Mouse (Mus musculus): Measurements from ENCODE around the gene Slc2a3. TPM values are rescaled to one million over a fixed set of nuclear protein-coding genes. Genes with fewer than 3 reads are reported as not detected.

The Slc2a3 gene
- polyA plus RNA-seq, 1 experiment from 2014 or later, result 10.3 TPM

DNA sequence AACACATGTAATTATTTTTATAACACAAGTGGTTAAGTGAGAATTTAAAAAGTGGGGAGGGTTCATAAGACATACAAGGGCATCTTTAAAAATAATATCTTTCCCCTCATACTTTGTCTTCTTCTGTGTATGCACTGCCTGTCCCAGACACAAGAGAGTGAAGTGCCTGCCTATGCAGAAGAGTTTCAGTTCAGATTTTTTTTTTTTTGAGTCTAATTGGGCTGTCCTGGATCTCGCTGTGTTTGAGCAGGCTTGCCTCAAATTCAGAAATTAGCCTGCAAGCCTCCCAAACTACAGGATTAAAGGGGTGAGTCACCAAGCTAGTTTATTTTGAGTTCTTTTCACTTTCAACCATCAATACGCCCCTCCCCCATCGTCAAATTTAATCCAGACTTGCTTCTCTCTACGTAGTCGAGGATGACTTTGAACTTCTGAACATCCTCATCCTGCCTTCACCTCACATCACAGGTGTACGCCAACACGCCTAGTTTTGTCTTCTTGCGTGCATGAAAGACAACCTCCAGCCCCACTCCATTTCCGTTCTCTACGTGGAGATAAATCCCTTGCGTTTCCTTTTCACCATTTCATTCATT lies 8.7 kb upstream of the Slc2a3 start:
- peak overlapping the region; percentile 60 to 98 for H3K4me3 ChIP-seq (ENCODE audit: control insufficient read depth in 1 of 2, insufficient read depth in 1 of 2, low read depth in 1 of 2, low read length in 2 of 2)
- ATAC-seq (ENCODE audit: insufficient number of reproducible peaks, insufficient read depth, low FRiP score, low read depth), result no peak
- WGBS, result under 1% methylated on average over 11 of the region's 11 CpGs

DNA sequence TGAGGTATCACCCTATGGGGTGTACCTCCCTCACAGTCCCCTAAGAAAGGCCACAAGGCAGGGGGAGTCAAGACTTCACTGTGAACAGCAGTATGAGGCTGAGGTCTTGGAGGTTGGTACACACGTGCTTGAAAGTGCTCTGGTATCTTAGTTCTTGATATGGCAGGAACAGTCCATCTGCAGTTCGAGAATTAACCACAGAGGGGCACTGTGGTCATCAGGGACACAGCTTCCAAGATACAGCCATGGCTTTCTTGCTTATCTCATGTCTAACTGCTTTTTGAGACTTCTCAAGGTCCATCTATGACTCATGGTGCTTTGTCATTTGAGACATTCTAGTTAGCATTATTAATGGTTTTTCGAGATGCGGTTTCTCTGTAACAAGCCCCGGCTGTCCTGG lies 3.0 kb upstream of the Slc2a3 start:
- Histone ChIP-seq H3K36me3 (ENCODE audit: control insufficient read depth, insufficient read depth, low read length) (no peaks in the 10 kb centered on the region), H3K4me3 (ENCODE audit: control insufficient read depth in 1 of 2, insufficient read depth in 1 of 2, low read depth in 1 of 2, low read length in 2 of 2) (no peak overlapping the region), H3K9ac (ENCODE audit: low read length) (no peak overlapping the region), H3K4me2 (ENCODE audit: low read length) (no peak overlapping the region), H3K27me3 (ENCODE audit: control insufficient read depth, insufficient read depth, low read length) (no peaks in the 10 kb centered on the region), H3K27ac (replicated peaks in 1 of 2; ENCODE audit: control insufficient read depth in 1 of 2, insufficient read depth in 1 of 2, low read depth in 2 of 2, low read length in 2 of 2) (no peak overlapping the region), H3K9me3 (ENCODE audit: control insufficient read depth, low read length) (no peaks in the 10 kb centered on the region), H3K4me1 (ENCODE audit: control insufficient read depth in 2 of 2, insufficient read depth in 2 of 2, low read length in 2 of 2) (peaks cover 7 to 8% of the 10 kb centered on the region in 2 experiments)
- no peak for ATAC-seq (ENCODE audit: insufficient number of reproducible peaks, insufficient read depth, low FRiP score, low read depth)
- WGBS, result 23% methylated on average over 5 of the region's 5 CpGs

More for the DNA sequence above, 8.7 kb upstream of the Slc2a3 start:
- Histone ChIP-seq H3K9ac (ENCODE audit: low read length) (peak overlapping the region; percentile 72), H3K4me2 (ENCODE audit: low read length) (peak overlapping the region; percentile 66), H3K9me3 (ENCODE audit: control insufficient read depth, low read length) (no peaks in the 10 kb centered on the region), H3K4me1 (ENCODE audit: control insufficient read depth in 2 of 2, insufficient read depth in 2 of 2, low read length in 2 of 2) (peaks cover 3 to 6% of the 10 kb centered on the region in 2 experiments; a peak in 3 of 4 replicates), H3K36me3 (ENCODE audit: control insufficient read depth, insufficient read depth, low read length) (no peaks in the 10 kb centered on the region), H3K27ac (replicated peaks in 1 of 2; ENCODE audit: control insufficient read depth in 1 of 2, insufficient read depth in 1 of 2, low read depth in 2 of 2, low read length in 2 of 2) (peak overlapping the region; percentile 97 to 99), H3K27me3 (ENCODE audit: control insufficient read depth, insufficient read depth, low read length) (no peaks in the 10 kb centered on the region)

DNA sequence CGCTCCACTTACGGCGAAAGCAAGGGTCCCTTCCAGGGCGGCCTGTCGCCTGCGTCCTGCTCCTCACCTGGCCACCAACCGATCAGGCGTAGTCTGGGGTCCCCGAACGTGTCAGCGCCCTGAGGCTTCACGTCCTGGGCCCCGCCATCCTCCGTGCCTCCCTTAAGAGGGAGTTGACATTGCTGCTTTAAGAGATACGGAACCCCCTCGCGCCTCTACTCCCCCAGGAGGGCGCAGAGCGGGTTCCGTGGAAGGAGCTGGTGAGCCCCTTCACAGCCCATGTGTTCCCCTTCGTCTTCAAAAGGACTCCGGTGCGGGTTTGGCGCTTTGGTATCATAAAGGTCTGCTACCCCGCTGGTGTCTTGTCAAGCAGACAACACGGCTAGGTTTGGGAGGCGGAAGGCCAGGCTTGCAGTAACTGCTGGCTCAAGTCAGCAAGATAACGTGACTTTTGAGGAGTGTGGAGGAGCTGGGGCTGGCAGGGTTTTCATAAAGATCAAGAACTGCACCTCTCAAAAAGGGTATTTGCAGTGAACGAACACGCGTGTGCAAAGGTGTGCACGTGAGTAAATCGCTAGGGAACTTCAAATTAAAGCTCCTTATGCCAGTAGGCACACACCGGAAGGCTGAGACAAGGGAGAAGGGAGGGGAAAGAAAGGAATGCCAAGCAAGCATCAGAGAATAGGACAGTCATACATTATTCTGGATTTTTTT lies 518 bp upstream of the Slc2a3 start:
- no peak for ATAC-seq (ENCODE audit: insufficient number of reproducible peaks, insufficient read depth, low FRiP score, low read depth)
- no peaks in the 10 kb centered on the region for H3K9me3 ChIP-seq (ENCODE audit: control insufficient read depth, low read length)
- peak overlapping the region; percentile 100 for H3K4me2 ChIP-seq (ENCODE audit: low read length)
- H3K4me3 ChIP-seq (ENCODE audit: control insufficient read depth in 1 of 2, insufficient read depth in 1 of 2, low read depth in 1 of 2, low read length in 2 of 2), result peak overlapping the region; percentile 65 to 66
- WGBS, result 2% methylated on average over 34 of the region's 34 CpGs
- H3K4me1 ChIP-seq (ENCODE audit: control insufficient read depth in 2 of 2, insufficient read depth in 2 of 2, low read length in 2 of 2), result peaks cover 7 to 8% of the 10 kb centered on the region in 2 experiments
- no peaks in the 10 kb centered on the region for H3K36me3 ChIP-seq (ENCODE audit: control insufficient read depth, insufficient read depth, low read length)
- peak overlapping the region; percentile 73 for H3K9ac ChIP-seq (ENCODE audit: low read length)
- peak overlapping the region; percentile 21 to 33; a peak in 3 of 4 replicates for H3K27ac ChIP-seq (replicated peaks in 1 of 2; ENCODE audit: control insufficient read depth in 1 of 2, insufficient read depth in 1 of 2, low read depth in 2 of 2, low read length in 2 of 2)
- no peaks in the 10 kb centered on the region for H3K27me3 ChIP-seq (ENCODE audit: control insufficient read depth, insufficient read depth, low read length)

DNA sequence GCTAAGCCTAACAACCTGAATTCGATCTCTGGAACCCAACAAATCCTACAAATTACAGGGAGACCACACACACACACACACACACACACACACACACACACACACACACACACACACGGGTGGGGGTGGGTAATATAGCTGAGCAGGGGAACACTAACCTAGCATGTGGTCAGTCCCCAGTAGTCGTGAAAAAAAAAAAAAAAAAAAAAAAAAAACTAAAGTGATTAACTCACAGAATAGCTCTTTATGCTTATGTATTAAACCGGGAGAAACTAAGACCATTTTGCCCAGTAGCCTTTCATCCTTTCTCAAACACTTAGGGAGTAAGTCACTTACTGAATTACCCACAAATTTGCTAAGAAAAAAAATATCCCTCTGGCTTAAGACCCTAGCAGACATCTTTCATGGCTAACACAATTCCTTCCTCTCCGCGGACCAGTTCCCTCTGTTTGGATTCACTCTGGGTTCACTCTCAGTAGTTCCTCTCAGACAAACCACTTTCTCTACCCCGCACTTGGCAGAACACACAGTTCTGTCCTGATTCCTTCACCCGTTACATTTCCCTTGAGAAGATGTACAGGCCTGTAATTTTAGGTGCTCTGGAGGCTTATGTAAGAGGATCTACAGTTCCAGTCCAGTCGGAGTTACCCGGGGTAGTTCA lies 670 bp downstream of the Slc2a3 start:
- Histone ChIP-seq H3K4me1 (ENCODE audit: control insufficient read depth in 2 of 2, insufficient read depth in 2 of 2, low read length in 2 of 2) (peaks cover 7 to 8% of the 10 kb centered on the region in 2 experiments), H3K36me3 (ENCODE audit: control insufficient read depth, insufficient read depth, low read length) (no peaks in the 10 kb centered on the region), H3K4me3 (ENCODE audit: control insufficient read depth in 1 of 2, insufficient read depth in 1 of 2, low read depth in 1 of 2, low read length in 2 of 2) (peak overlapping the region; percentile 65 to 66), H3K27ac (replicated peaks in 1 of 2; ENCODE audit: control insufficient read depth in 1 of 2, insufficient read depth in 1 of 2, low read depth in 2 of 2, low read length in 2 of 2) (peak overlapping the region in 1 of 2 experiments; percentile 33; a peak in 2 of 4 replicates), H3K9me3 (ENCODE audit: control insufficient read depth, low read length) (no peaks in the 10 kb centered on the region), H3K27me3 (ENCODE audit: control insufficient read depth, insufficient read depth, low read length) (no peaks in the 10 kb centered on the region), H3K9ac (ENCODE audit: low read length) (peak overlapping the region; percentile 73), H3K4me2 (ENCODE audit: low read length) (peak overlapping the region; percentile 100)
- ATAC-seq (ENCODE audit: insufficient number of reproducible peaks, insufficient read depth, low FRiP score, low read depth), result no peak
- 45% methylated on average over 10 of the region's 10 CpGs for WGBS

DNA sequence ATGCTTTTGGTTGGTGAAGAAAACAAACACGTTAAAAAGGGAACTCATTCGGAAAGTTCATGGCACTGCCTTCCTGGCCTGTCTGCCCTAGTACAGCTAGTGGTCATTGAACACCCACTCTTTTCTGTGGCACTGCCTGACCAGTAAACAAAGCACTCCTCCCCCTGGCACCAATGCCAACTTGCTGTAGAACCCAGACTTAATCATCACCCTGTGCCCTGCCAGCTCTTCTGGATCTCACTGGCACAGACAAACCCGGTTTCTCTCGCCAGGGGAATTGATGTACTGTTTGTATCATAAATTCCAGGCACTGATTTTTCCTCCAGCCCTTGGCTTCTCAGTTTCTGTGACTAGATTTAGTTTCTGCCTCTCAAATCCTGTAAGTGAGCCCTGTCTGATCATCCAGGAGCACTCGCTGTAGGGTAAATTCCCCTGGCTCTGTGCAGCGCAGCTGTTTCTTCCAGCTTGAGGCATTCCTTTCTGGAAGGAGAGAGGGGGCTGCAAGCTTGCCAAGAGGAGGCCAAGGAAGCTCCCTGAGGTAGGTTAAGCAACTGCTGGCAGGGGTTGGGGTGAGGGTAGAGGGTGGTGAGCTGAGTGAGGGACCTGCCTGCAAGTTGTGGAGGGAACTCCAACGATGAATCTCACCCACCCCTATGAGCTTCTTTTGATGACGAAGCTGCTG lies 6.0 kb downstream of the Slc2a3 start:
- no peaks in the 10 kb centered on the region for H3K36me3 ChIP-seq (ENCODE audit: control insufficient read depth, insufficient read depth, low read length)
- no peak overlapping the region for H3K9ac ChIP-seq (ENCODE audit: low read length)
- WGBS, result 70% methylated on average over 8 of the region's 8 CpGs
- H3K4me2 ChIP-seq (ENCODE audit: low read length), result no peak overlapping the region
- no peak overlapping the region for H3K27ac ChIP-seq (replicated peaks in 1 of 2; ENCODE audit: control insufficient read depth in 1 of 2, insufficient read depth in 1 of 2, low read depth in 2 of 2, low read length in 2 of 2)
- no peaks in the 10 kb centered on the region for H3K27me3 ChIP-seq (ENCODE audit: control insufficient read depth, insufficient read depth, low read length)
- no peaks in the 10 kb centered on the region for H3K4me1 ChIP-seq (ENCODE audit: control insufficient read depth in 2 of 2, insufficient read depth in 2 of 2, low read length in 2 of 2)
- ATAC-seq (ENCODE audit: insufficient number of reproducible peaks, insufficient read depth, low FRiP score, low read depth), result no peak
- no peak overlapping the region for H3K4me3 ChIP-seq (ENCODE audit: control insufficient read depth in 1 of 2, insufficient read depth in 1 of 2, low read depth in 1 of 2, low read length in 2 of 2)
- no peaks in the 10 kb centered on the region for H3K9me3 ChIP-seq (ENCODE audit: control insufficient read depth, low read length)

DNA sequence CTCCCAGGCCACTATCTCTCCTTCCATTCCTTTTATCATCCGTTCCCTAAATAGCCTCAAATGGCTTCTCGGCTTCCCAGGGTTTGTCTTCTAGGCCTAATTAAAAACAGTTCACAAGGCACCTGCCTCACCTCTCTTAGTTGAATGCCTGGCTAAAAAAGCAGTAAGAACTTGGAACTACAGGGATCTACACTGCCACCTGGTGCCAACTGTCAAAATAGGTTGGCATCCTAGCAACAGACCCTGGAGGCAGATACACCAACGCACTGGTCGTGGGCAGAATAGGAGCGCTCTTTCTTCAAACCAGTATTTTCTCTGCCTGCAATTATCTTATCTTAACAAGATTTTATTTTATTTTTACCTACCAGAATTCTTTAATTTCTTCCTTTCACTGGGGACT lies 15.2 kb downstream of the Slc2a3 start:
- H3K9ac ChIP-seq (ENCODE audit: low read length), result no peak overlapping the region
- WGBS, result 22% methylated on average over 5 of the region's 5 CpGs
- no peak for ATAC-seq (ENCODE audit: insufficient number of reproducible peaks, insufficient read depth, low FRiP score, low read depth)

DNA sequence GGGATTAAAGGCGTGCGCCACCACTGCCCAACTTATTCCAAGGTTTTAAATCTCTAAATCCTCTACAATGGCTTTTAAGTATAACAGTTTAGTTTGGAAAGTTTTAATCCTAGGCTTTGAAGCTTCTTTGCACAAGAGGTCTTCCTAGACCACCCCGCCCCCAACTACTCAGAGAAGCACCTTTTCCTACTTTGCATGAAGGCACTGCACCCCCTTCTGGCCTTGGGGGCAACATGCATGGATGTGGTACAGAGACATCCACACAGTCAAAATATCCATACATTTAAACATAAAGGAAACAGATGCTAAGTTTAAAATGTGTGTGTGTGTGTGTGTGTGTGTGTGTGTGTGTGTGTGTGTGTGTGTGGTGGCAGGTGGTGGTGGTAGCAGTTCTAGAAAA lies 16.6 kb downstream of the Slc2a3 start:
- Histone ChIP-seq H3K4me2 (ENCODE audit: low read length) (no peak overlapping the region), H3K36me3 (ENCODE audit: control insufficient read depth, insufficient read depth, low read length) (no peaks in the 10 kb centered on the region), H3K4me3 (ENCODE audit: control insufficient read depth in 1 of 2, insufficient read depth in 1 of 2, low read depth in 1 of 2, low read length in 2 of 2) (no peak overlapping the region), H3K4me1 (ENCODE audit: control insufficient read depth in 2 of 2, insufficient read depth in 2 of 2, low read length in 2 of 2) (peaks cover 2 to 7% of the 10 kb centered on the region in 2 experiments; a peak in 2 of 4 replicates), H3K27me3 (ENCODE audit: control insufficient read depth, insufficient read depth, low read length) (no peaks in the 10 kb centered on the region), H3K9ac (ENCODE audit: low read length) (no peak overlapping the region), H3K9me3 (ENCODE audit: control insufficient read depth, low read length) (no peaks in the 10 kb centered on the region), H3K27ac (replicated peaks in 1 of 2; ENCODE audit: control insufficient read depth in 1 of 2, insufficient read depth in 1 of 2, low read depth in 2 of 2, low read length in 2 of 2) (no peak overlapping the region)
- no peak for ATAC-seq (ENCODE audit: insufficient number of reproducible peaks, insufficient read depth, low FRiP score, low read depth)
- 94% methylated on average over 3 of the region's 3 CpGs for WGBS

More for the DNA sequence above, 15.2 kb downstream of the Slc2a3 start:
- Histone ChIP-seq H3K4me2 (ENCODE audit: low read length) (no peak overlapping the region), H3K4me3 (ENCODE audit: control insufficient read depth in 1 of 2, insufficient read depth in 1 of 2, low read depth in 1 of 2, low read length in 2 of 2) (no peak overlapping the region), H3K4me1 (ENCODE audit: control insufficient read depth in 2 of 2, insufficient read depth in 2 of 2, low read length in 2 of 2) (peaks cover 2 to 7% of the 10 kb centered on the region in 2 experiments; a peak in 2 of 4 replicates), H3K36me3 (ENCODE audit: control insufficient read depth, insufficient read depth, low read length) (no peaks in the 10 kb centered on the region), H3K9me3 (ENCODE audit: control insufficient read depth, low read length) (no peaks in the 10 kb centered on the region), H3K27ac (replicated peaks in 1 of 2; ENCODE audit: control insufficient read depth in 1 of 2, insufficient read depth in 1 of 2, low read depth in 2 of 2, low read length in 2 of 2) (no peak overlapping the region), H3K27me3 (ENCODE audit: control insufficient read depth, insufficient read depth, low read length) (no peaks in the 10 kb centered on the region)

All from heart, embryonic 14.5 days (tissue).